Mouse (Mus musculus): ENCODE measurements around the gene Nmnat2.
A peak's percentile ranks its signal among the peaks of the same experiment; 100 is the strongest.

Gene Nmnat2

GRCm38 (mm10) chr1:153093172-153093571 is 138.4 kb downstream of the Nmnat2 start:
- no peak for DNase-seq (ENCODE audit: low spot score)

DNA sequence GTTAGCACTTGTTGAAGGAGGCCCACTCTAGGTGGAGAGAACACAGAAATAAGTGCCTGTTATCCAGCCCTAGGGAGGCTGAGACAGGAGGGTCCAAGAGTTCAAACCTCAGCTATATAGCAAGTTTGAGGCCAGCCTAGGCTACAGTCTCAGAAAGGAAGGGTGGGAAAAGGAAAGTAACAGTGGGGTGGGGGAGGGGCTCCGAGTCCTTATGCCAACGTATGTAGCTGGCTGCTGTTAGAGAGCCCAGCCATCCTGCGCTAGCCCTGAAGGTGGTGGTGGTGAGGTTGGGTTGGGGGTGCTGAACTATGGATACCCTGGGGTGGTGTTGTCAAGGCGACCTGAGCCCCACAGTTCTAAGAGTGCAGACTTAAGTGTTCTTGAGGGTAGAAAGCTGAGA is 138.8 kb downstream of the Nmnat2 start:
- no peak for DNase-seq (ENCODE audit: low spot score)

DNA sequence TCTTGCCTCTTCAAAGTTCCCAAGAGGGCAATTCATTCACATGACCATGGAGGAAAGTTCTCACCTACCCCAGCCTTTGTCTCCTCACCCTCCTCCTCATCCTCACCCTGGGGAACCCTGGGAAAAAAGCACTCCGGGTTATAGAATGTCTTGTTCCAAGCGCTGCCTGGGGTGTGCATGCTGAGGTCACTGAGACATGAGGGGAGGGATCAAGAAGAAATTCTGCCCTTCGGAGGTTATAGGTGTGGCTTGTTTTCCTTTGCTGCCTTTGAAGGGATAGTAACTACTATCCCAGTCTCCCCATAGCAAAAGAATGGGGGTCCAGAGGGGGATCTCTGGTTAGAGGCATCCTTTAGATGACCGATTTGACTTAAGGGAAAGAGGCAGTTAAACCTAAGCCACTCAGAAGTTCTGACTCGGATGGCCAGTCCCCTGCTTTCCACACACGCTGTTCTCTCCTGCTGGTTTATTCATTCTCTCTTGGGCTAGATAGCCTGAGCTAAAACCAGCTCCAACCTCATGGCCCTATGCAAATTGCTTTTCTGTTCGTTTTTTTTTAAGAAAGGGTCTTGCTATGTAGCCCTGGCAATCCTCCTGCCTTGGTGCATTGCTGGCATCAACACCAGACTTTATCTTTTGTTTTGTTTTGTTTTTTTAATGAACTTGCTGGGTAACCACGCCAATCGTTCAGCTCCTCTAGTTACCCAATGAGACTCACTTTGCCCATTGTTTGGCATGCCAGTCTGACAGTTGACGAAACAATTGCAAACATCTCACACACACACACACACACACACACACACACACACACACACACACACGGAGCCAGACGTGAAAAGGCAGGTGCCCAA is 139.7 kb downstream of the Nmnat2 start:
- no peak for DNase-seq (ENCODE audit: low spot score)

DNA sequence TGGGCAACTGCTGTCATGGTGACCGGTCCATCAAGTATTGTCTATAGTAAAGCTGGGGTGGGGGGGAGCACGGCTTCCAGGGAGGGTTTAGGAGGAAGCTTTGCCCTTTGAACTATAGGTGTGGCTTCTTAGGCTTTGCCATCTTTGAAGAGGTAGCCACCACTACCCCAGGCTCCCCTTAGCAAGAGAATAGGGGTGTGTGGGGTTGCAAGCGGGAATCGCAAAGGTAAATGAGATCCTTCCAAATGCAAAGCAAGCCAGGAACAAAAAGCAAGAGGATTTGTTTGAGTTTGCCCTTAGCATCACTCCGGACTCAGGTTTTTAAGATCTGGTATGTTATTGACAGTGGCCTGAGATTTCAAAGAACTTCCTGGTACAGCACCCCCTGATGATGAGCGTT is 140.5 kb downstream of the Nmnat2 start:
- DNase-seq (ENCODE audit: low spot score): no peak

DNA sequence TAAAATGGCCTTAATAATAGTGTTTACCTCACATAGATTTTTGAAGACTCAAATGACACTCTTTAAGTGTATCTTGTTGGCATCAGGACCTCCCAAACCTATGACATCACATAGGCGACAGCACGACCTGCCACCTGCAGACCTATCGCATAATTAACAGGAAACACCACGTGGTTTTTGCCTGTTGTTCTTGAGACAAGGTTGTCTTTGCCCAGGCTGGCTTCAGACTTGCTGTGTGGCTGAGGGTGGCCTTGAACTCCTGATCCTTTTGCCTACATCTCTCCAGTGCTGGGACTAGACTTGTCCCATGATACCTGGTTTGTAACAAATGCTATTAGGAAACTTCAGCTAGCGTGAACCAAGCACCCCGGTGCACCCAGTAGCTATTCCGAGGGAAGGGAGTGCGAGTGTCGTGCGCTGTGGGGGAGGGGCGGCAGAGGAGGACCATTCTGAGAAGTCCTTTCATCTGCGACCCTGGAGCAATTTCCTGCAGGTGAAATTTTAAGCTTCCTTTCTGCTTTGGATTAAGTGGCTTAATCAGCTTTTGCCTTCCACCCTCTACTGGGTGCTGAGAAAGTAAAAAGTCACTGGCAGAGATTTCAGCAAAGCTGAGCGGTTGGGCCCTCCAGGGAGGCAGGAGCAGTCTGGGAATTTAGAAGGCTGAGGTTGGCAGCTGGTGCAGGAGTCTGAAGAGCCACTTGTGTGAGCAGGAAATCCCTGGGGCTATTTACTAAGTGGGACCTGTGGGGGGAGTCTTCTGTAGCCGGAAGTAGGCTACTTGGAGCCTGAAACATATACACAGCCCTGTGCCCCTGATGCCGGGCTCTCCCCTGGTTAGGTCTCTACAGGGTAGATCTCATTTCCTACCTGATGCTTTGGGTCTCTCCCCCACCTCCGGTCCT is 141.3 kb downstream of the Nmnat2 start:
- peak; percentile 75 for DNase-seq (ENCODE audit: low spot score)

DNA sequence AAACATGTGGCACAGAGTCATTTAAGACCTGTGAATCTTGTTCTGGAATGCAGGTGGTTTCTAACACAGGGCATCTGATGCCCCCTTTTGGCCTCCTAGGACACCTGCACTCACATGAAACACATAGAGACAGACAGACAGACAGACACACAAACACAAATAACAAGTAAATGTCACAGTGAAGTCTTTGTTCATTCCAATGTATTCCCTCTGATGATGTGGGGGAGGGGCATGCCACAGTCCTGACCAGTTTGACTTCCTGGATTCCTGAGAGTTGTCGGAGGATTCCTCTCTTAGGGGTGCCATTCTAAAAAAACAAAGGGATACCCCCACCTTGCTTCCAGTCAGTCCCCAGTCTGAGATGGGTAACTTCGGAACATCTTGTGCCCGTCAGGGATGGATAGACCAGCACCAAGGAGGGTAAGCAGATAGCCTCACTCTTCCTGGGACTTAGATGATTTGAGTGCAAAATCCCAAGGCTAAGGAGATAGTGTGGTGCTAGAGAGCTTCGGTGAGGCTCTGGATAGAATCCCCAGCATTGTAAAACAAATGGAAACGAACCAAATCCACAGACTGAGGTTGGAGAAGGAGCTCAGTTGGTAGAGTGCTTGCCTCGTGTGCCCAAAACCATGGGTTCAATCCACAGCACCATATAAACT is 142.4 kb downstream of the Nmnat2 start:
- no peak for DNase-seq (ENCODE audit: low spot score)

GRCm38 (mm10) chr1:153098586-153098985 is 143.8 kb downstream of the Nmnat2 start:
- DNase-seq (ENCODE audit: low spot score): peak; percentile 38

GRCm38 (mm10) chr1:153100912-153101311 is 146.1 kb downstream of the Nmnat2 start:
- DNase-seq (ENCODE audit: low spot score): no peak

DNA sequence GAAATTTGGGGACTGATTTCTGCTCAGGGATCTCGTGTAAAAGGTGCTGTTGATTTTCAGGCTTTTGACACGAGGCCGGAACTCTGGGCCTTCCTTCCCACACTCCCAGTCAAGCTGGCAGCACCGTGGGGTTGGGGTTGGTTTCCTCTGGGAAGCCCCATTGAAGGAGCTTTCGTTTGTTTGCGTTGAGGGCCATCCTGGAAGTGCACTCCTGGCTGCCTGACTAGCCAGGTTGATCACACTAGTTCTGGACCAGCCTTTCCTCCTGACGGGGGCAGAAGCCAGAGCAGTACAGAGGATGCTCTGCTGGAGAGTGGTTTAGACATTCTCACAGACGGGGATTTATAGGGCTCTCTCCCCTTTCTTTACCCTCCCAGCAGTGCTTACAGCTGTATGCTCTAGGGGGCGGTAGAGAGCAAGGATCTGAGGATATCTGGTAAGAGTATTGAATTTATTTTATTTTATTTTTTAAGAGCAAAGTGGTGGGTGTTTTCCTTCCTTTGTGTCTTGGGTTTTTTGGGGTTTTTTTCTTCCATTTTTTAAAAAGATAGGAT is 146.6 kb downstream of the Nmnat2 start:
- peak; percentile 67 for DNase-seq (ENCODE audit: low spot score)

DNA sequence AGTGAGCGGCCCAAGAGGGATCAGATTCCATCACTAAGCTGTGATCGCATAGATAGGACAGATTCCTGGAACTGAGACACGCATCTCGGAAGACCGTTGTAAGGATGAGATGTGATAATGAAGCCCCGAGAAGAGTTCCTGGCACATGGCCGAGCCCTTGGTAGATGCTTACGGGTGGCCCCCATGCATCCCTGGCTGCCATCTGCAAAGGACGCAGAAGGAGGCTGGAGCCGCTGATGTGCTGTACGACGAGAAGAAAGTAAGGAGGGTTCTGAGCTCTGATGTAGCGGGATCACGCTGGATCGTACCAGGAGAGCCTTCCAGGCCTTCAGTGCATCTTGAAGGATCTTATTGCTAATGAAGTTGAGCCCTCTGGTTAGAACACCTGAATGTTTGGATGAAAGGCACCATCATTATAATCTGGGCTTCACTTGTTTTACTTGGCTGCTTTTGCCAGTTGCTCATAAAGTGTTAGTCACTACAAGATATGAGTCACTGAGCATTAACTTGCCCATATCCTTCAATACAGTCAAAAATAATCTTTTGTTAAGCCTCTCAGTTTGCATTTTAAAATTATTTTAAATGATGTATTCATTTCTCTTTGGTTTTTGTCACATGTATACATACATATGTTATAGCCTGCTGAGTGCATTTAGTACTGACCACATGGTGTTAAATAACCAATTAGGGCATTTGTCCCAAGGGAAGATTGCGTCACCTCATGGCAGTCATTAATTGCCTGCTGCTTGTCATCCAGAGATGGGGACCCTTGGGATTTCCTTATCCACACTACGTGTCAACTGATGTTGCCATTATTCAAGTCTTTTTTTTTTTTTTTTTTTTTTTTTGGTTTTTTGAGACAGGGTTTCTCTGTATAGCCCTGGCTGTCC is 147.7 kb downstream of the Nmnat2 start:
- no peak for DNase-seq (ENCODE audit: low spot score)

- no peak for DNase-seq (ENCODE audit: low spot score)
Observed at GRCm38 (mm10) chr1:153103186-153103554, 148.4 kb downstream of the Nmnat2 start.

DNA sequence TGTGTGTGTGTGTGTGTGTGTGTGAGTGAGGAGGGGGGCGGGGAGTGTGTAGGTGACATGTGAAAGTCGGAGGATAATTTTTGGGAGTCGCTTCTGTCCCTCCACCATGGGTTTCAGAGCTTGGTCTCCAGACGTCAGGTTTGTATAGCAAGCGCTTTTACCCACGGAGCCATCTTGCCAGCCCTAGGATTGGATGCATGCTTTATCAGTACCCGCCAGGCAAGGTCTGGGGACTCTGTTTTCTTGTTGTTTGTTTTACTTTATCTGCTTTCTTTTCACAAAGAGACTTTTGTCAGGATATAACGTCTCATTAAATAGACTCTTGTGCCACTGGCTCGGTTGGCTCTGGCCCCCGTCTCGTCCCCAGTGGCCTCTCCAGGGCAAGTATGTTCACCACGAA is 150.0 kb downstream of the Nmnat2 start:
- no peak for DNase-seq (ENCODE audit: low spot score)

GRCm38 (mm10) chr1:153107866-153108265 is 153.1 kb downstream of the Nmnat2 start:
- no peak for DNase-seq (ENCODE audit: low spot score)

DNA sequence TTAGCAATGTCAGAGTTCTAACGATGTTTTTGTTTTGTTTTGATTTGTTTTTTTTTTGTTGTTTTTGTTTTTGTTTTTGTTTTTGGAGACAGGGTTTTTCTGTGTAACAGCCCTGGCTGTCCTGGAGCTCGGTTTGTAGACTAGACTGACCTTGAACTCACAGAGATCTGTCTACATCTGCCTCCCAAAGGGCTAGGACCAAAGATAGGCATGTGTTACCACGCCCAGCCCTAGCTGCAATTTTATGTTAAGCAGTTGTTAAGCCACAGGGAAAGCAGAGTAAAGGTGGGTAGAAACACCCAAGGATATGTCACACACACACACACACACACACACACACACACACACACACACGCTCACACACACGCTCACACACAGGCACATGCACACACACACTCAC is 154.6 kb downstream of the Nmnat2 start:
- no peak for DNase-seq (ENCODE audit: low spot score)

DNA sequence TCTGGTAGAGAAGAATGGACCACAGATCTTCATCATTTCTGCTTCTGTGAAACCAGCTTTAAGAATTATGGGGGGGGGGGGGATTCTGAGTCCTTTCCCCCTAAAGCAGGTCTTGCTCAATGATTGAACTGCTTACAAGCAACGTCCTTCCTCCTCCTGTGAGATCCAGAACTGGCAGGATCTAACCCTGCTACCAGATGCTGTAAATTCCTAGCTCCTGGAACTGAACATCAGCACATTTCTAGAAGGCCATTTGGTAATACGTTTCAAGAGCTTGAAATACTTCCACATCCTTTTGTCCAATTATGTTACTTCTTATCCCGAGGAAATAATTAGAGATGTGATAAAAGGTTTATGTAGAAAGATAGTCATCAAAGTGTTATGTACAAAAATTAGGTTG is 155.0 kb downstream of the Nmnat2 start:
- DNase-seq (ENCODE audit: low spot score): no peak

- no peak for DNase-seq (ENCODE audit: low spot score)
Observed at GRCm38 (mm10) chr1:153111596-153111995, 156.8 kb downstream of the Nmnat2 start.

- no peak for DNase-seq (ENCODE audit: low spot score)
Observed at GRCm38 (mm10) chr1:153115315-153115714, 160.5 kb downstream of the Nmnat2 start.

DNA sequence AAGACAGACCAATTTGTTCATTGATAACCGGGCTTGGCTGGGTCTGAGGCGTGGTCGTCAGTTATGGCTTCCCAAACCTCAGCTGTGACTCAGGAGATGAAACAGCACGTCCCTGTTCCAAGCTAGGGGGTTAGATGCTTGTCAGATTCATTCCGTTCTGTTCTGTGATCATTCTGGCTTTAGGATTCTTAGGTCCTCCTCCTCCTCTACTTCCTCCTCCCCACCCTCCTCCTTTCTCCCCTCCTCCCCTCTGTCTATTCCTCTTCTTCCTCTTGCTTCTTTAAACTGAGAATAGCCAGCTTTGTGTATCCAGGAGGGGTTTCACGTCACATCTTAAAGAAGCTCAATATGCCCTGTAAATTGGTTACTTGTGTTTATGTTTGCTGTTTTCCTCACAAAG is 165.8 kb downstream of the Nmnat2 start:
- no peak for DNase-seq (ENCODE audit: low spot score)

- DNase-seq (ENCODE audit: low spot score): no peak
Observed at GRCm38 (mm10) chr1:153121320-153121719, 166.5 kb downstream of the Nmnat2 start.

GRCm38 (mm10) chr1:153122764-153123163 is 168.0 kb downstream of the Nmnat2 start:
- DNase-seq (ENCODE audit: low spot score): peak; percentile 41

- DNase-seq (ENCODE audit: low spot score): no peak
Observed at GRCm38 (mm10) chr1:153124502-153124901, 169.7 kb downstream of the Nmnat2 start.

All from lung, postnatal 25 days (tissue).